20 mouse cellular contexts compared by ENCODE assay signal in genomic region chr5:115958814-115959213, GRCm38 (mm10).
DNase-seq lines count a peak whose midpoint lies in the region; ATAC-seq and TF ChIP-seq lines count a peak whose summit lies in the region.
"Had no signal": no experiment of that assay in that cellular context is flagged by ENCODE, and none has a peak within 500 bp of the region (broad histone marks: within the 10 kb centered on the region; RNA-seq: fewer than 3 reads in every experiment).

No protein-coding gene starts in this region.

- H3K27ac ChIP-seq in bone marrow, adult 2 months (ENCODE audit: control insufficient read depth, insufficient read depth, low read depth, low read length, poor library complexity): 0 out of 2 replicates have a peak overlapping the region, but pooled peaks have one; percentile 13
- H3K27ac ChIP-seq in liver, embryonic 15.5 days (replicated peaks): peak overlapping the region; percentile 79
- no peak overlapping the region for H3K27ac ChIP-seq in stomach, postnatal 0 days (replicated peaks)
- H3K27ac ChIP-seq in hindbrain, embryonic 10.5 days: no peak overlapping the region
- H3K27ac ChIP-seq: embryonic facial prominence, embryonic 15.5 days; forebrain, embryonic 13.5 days; gastrocnemius, adult 2 months; heart, embryonic 13.5 days; hindbrain, embryonic 12.5 days had no signal

- TF ChIP-seq EP300 in stomach, postnatal 0 days (optimal IDR thresholded peaks at IDR 0.05): no peak

- no peak for TF ChIP-seq CTCF in bone marrow, adult 2 months (IDR thresholded peaks at IDR 0.05; ENCODE audit: control insufficient read depth, insufficient read depth, low read length)
- TF ChIP-seq CTCF in stomach, postnatal 0 days (IDR thresholded peaks at IDR 0.05; ENCODE audit: low read depth): no peak

- H3K9me3 ChIP-seq in liver, embryonic 15.5 days (replicated peaks): peaks cover 21% of the 10 kb centered on the region
- no peaks in the 10 kb centered on the region for H3K9me3 ChIP-seq in stomach, postnatal 0 days (ENCODE audit: control insufficient read depth, low read length)
- H3K9me3 ChIP-seq in hindbrain, embryonic 10.5 days: peaks cover 14% of the 10 kb centered on the region; the same call in 1 of the 2 replicates
- H3K9me3 ChIP-seq: embryonic facial prominence, embryonic 15.5 days; forebrain, embryonic 13.5 days; heart, embryonic 13.5 days; hindbrain, embryonic 12.5 days had no signal

- H3K9ac ChIP-seq in liver, embryonic 15.5 days: 0 out of 2 replicates have a peak overlapping the region, but pooled peaks have one; percentile 7
- H3K9ac ChIP-seq in stomach, postnatal 0 days (ENCODE audit: low read length): no peak overlapping the region
- H3K9ac ChIP-seq: embryonic facial prominence, embryonic 15.5 days; forebrain, embryonic 13.5 days; forebrain, postnatal 0 days; heart, embryonic 13.5 days; hindbrain, embryonic 12.5 days had no signal

- H3K4me3 ChIP-seq in bone marrow, adult 2 months (replicated peaks; ENCODE audit: control insufficient read depth, low read depth, low read length): no peak overlapping the region
- peak overlapping the region; percentile 15; the same call in 1 of the 2 replicates for H3K4me3 ChIP-seq in liver, embryonic 15.5 days (replicated peaks)
- no peak overlapping the region for H3K4me3 ChIP-seq in stomach, postnatal 0 days (ENCODE audit: low read depth, low read length)
- H3K4me3 ChIP-seq in hindbrain, embryonic 10.5 days: no peak overlapping the region
- H3K4me3 ChIP-seq: embryonic facial prominence, embryonic 15.5 days; forebrain, embryonic 13.5 days; gastrocnemius, adult 2 months; heart, embryonic 13.5 days; hindbrain, embryonic 12.5 days had no signal

- H3K4me2 ChIP-seq in liver, embryonic 15.5 days: peak overlapping the region; percentile 48
- no peak overlapping the region for H3K4me2 ChIP-seq in stomach, postnatal 0 days (replicated peaks; ENCODE audit: low read depth)
- H3K4me2 ChIP-seq: embryonic facial prominence, embryonic 15.5 days; forebrain, embryonic 13.5 days; heart, embryonic 13.5 days; hindbrain, embryonic 12.5 days had no signal

- peaks cover 98% of the 10 kb centered on the region for H3K36me3 ChIP-seq in liver, embryonic 15.5 days (replicated peaks)
- H3K36me3 ChIP-seq in stomach, postnatal 0 days (ENCODE audit: control insufficient read depth, insufficient read depth, low read length): peaks cover 3% of the 10 kb centered on the region; the same call in 1 of the 2 replicates
- H3K36me3 ChIP-seq in hindbrain, embryonic 10.5 days: peaks cover 93% of the 10 kb centered on the region

- ATAC-seq in erythroid progenitor cell, adult 5-6 weeks (replicated peaks; ENCODE audit: low FRiP score, poor library complexity, severe bottlenecking): peak; percentile 79
- peak; percentile 74 for ATAC-seq in liver, embryonic 15.5 days (ENCODE audit: insufficient read depth)
- 0 out of 2 replicates have a peak, but pooled peaks have one; percentile 13 for ATAC-seq in stomach, postnatal 0 days (ENCODE audit: low FRiP score, low TSS enrichment)
- ATAC-seq in frontal cortex, adult (ENCODE audit: low TSS enrichment): no peak
- ATAC-seq: forebrain, embryonic 13.5 days; forebrain, postnatal 0 days; hindbrain, embryonic 16.5 days had no signal

- DNase-seq in stomach, postnatal 0 days (ENCODE audit: low spot score): no peak
- DNase-seq in right cerebral cortex, adult 18-20 months: no peak
- DNase-seq in hindbrain, embryonic 10.5 days (ENCODE audit: low spot score): no peak
- DNase-seq: adrenal gland, postnatal 14 days; cerebellum, adult 2 months; cerebellum, postnatal 10 days; forebrain, postnatal 0 days; gastrocnemius, adult 2 months; gastrocnemius, postnatal 36 days; heart, adult 11 months; heart, postnatal 36 days had no signal

- H3K4me1 ChIP-seq in bone marrow, adult 2 months (ENCODE audit: control insufficient read depth, insufficient read depth, low read length): peaks cover 3% of the 10 kb centered on the region; the same call in 1 of the 2 replicates
- H3K4me1 ChIP-seq in liver, embryonic 15.5 days (replicated peaks): peaks cover 32% of the 10 kb centered on the region
- H3K4me1 ChIP-seq in stomach, postnatal 0 days (replicated peaks; ENCODE audit: control insufficient read depth, insufficient read depth): no peaks in the 10 kb centered on the region
- no peaks in the 10 kb centered on the region for H3K4me1 ChIP-seq in hindbrain, embryonic 10.5 days (replicated peaks)
- H3K4me1 ChIP-seq: embryonic facial prominence, embryonic 15.5 days; forebrain, embryonic 13.5 days; heart, embryonic 13.5 days; hindbrain, embryonic 12.5 days had no signal

- no peak for TF ChIP-seq POLR2A in bone marrow, adult 2 months (IDR thresholded peaks at IDR 0.05; ENCODE audit: borderline replicate concordance, control insufficient read depth, low read depth, low read length)

- 78% methylated on average over 11 of the region's 11 CpGs for WGBS in bone marrow, adult 2 months
- WGBS in liver, embryonic 15.5 days (ENCODE audit: insufficient replicate concordance): 75% methylated on average over 11 of the region's 11 CpGs
- 79% methylated on average over 10 of the region's 11 CpGs for WGBS in stomach, postnatal 0 days
- WGBS in hindbrain, embryonic 10.5 days: 91% methylated on average over 11 of the region's 11 CpGs

- H3K27me3 ChIP-seq in liver, embryonic 15.5 days: no peaks in the 10 kb centered on the region
- H3K27me3 ChIP-seq in stomach, postnatal 0 days (ENCODE audit: control insufficient read depth, insufficient read depth, low read length): no peaks in the 10 kb centered on the region
- no peaks in the 10 kb centered on the region for H3K27me3 ChIP-seq in hindbrain, embryonic 10.5 days (ENCODE audit: insufficient read depth, poor library complexity, severe bottlenecking)
- H3K27me3 ChIP-seq: embryonic facial prominence, embryonic 15.5 days; forebrain, embryonic 13.5 days; heart, embryonic 13.5 days; hindbrain, embryonic 12.5 days had no signal

Comparison
In these comparisons a context has a peak if more than half of its experiments do, and no peak if none do; other contexts are left out.
1. H3K27ac ChIP-seq: peak in bone marrow, adult 2 months (single experiment) and liver, embryonic 15.5 days (single experiment); none in stomach, postnatal 0 days (single experiment) and hindbrain, embryonic 10.5 days (single experiment).